Mouse (Mus musculus): Measurements from ENCODE around the gene Dock1.

DNA sequence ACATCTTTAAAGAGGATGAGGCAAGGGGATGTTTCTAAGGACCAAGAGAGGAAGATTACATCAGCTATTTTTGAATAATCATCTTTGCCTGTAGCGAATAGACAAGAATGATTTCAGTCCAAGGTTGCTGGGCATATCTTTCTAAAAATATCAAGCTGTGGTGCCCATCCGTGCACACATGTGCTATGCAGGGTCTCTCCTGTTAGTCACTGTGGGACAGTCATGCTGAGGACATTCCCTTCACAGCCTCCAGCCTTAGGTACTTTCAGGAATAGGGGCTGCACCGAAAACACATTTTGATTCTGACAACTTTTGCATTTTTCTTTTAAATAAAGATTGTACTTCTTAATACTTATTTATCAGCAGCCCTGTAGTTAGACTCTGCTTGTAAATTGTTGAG, 124.4 kb downstream of the Dock1 start:
- TF ChIP-seq CTCF (IDR thresholded peaks at IDR 0.05; ENCODE audit: insufficient read depth, low read depth, low read length): no peak
- TF ChIP-seq POLR2A (IDR thresholded peaks at IDR 0.05; ENCODE audit: insufficient read depth, low read depth, low read length): no peak
